Mouse (Mus musculus): Measurements from ENCODE around the gene Il17re.

- TF ChIP-seq CHD2 (IDR thresholded peaks at IDR 0.05; ENCODE audit: low read depth, low read length) (no peak), HCFC1 (IDR thresholded peaks at IDR 0.05; ENCODE audit: borderline replicate concordance, insufficient read depth, low read length) (no peak)
Observed at GRCm38 (mm10) chr6:113458635-113459034, 351 bp downstream of the Il17re start.
